Mouse (Mus musculus): ENCODE measurements around the gene Gm8113.
"Not testable (repeated sequence)": the region's sequence is repeated elsewhere in the genome, so short reads cannot be mapped to it uniquely, and the experiment has no call there.

Gene Gm8113

DNA sequence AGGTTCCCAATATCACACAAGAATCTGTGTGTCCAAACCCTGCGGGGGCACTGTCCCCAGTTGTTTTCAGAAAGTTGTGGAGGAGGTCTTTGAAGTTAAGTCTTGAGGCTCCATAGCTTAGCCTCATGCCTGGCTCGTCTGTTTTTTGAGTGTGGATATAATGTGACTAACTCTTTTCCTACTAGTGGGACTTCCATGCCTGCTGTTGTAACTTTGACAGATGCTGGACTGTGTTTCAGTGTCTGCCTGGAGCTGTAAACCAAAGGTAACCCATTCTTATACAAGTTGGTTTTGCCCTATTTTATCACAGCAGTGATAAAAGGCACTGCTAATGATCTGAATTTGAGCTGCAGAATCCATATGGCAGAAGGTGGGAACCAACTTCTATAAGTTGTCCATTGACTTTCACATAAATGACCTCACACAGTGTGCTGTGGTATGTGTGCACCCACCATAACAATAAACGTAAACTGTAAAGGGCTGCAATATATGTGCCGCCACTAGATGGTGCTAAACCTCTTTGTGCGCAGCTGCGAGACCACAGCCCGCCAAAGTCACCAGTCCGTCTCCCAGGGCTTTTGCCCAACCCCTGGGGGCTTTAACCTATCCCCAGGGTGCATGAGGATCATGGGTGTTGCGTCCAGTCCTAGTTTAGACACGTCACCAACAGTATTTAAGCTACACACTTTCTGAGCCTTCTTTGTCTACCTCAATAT, at the start of gene Gm8113:
Gm8113 (plus strand) TSS at position 703 of the 716 bp plus-strand sequence.
- peak; percentile 80 for DNase-seq (ENCODE audit: low read depth, low spot score)

GRCm38 (mm10) chr14:43875417-43875816, 49.8 kb upstream of the Gm8113 start, which contains the start of gene Ear1:
Gene Ear1, minus strand, starts transcription at chr14:43875517.
- not testable (repeated sequence) for DNase-seq (ENCODE audit: low read depth, low spot score)

DNA sequence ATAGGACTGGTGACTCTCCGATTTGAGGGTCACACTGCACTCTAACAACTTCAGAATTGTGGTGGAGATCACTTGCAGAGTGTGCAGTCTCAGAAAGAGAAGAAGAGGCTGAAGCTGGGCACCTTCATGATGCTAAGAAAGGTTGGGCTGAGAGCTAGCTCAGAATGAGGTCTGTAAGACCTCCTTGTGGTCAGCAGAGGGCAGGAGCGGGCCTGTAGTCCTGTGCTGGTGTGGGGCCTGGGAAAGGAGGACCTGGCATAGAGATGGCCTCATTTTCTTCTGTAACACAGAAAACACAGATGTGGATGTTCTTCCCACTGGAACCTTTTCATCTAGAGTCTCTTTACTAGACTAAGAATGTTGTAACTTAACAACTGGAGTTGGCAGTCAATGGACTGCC, 47.4 kb upstream of the Gm8113 start:
- not testable (repeated sequence) for DNase-seq (ENCODE audit: low read depth, low spot score)

DNA sequence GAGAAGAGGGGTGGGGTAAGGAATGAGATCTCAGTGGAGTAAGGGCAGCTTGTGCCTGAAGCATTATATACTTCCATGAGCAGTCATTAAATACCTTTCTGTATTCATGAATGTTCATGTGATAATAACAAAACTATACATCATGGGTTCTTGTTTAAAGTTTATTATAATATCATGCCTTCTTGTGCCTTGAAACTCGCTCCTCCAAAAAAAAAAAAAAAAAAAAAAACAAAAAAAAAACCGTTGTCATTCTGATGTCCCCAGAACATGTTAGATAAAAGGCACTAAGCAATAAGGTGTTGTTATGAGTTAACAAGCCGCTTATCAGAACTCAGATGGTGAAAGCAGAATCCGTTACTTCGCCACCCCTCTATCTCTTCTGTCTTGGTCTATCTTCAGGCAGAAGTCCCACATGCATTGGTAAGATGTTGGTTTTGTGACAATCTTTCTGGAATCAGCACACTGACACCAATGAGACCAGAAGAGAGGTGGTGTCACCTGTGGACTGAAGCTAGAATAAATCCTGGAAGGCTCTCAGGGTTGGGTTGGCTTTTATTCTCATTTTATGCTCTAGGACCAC, 45.1 kb upstream of the Gm8113 start:
- DNase-seq (ENCODE audit: low read depth, low spot score): not testable (repeated sequence)

DNA sequence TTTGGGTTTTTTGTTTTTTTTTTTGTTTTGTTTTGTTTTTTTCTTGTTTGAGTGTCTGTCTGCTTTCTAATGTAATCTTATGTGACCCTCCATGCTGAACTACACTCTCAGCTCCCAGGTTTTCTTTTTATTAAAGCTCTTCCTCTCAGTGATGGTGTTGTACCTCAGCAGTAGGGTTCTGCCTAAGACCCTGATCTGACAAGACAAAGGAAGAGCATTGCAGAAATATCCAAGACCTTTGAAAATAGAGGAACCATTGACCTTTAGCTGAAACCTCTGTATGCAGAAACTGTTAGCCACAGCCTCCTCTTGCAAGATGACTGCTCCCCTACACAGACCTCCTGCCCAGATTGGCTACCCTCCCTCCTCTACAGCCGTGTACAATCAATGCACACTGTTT, 39.0 kb upstream of the Gm8113 start:
- not testable (repeated sequence) for DNase-seq (ENCODE audit: low read depth, low spot score)

DNA sequence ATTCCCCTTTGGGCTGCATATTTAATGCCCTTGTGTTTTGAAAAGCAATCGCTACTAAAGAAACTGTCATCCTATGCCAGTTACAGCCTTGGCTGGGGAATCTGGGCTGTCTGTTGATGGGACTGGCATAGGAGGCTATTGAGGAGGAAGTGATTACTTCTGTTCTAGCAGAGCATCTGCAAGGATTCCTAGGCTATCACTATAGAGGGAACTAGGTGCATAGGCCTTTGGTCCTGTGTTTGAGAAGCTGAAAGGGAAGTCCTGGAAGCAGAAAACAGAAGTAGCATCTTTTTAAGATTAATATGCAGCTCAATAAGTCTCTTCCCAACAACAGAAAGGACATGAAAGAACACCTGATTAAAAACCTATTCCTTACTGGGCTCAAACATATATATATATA, 33.9 kb upstream of the Gm8113 start:
- not testable (repeated sequence) for DNase-seq (ENCODE audit: low read depth, low spot score)

- not testable (repeated sequence) for DNase-seq (ENCODE audit: low read depth, low spot score)
Observed at GRCm38 (mm10) chr14:43895357-43895756, 29.8 kb upstream of the Gm8113 start.

- not testable (repeated sequence) for DNase-seq (ENCODE audit: low read depth, low spot score)
Observed at GRCm38 (mm10) chr14:43898577-43898976, 26.6 kb upstream of the Gm8113 start.

- DNase-seq (ENCODE audit: low read depth, low spot score): not testable (repeated sequence)
Observed at GRCm38 (mm10) chr14:43918214-43918613, 7.0 kb upstream of the Gm8113 start.

GRCm38 (mm10) chr14:43923459-43923858, 1.7 kb upstream of the Gm8113 start, which contains the start of gene Ear10:
Gene Ear10, minus strand, starts transcription at chr14:43923559.
- not testable (repeated sequence) for DNase-seq (ENCODE audit: low read depth, low spot score)

GRCm38 (mm10) chr14:43925404-43925950, 287 bp downstream of the Gm8113 start:
- peak; percentile 44 for DNase-seq (ENCODE audit: low read depth, low spot score)

GRCm38 (mm10) chr14:43932991-43933390, 7.8 kb downstream of the Gm8113 start:
- DNase-seq (ENCODE audit: low read depth, low spot score): peak; percentile 48

DNA sequence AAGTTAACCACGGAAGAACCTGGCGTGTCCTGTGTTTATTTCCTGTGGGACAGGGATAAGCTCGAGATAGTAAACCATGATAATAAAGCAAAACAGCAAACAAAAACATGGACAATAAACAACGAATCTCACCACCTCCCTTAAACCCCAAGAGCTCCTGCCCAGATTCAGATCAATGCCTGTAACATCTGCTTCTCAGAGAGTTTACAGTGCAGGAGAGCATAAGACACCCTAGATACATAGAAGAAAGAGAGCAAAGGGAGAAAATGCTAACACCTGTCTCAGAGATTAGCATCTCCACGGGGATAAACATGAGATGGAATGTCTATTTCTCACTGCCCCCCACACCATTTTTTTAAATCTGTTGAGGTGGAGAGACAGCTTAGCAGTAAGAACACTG, 8.2 kb downstream of the Gm8113 start:
- DNase-seq (ENCODE audit: low read depth, low spot score): not testable (repeated sequence)

DNA sequence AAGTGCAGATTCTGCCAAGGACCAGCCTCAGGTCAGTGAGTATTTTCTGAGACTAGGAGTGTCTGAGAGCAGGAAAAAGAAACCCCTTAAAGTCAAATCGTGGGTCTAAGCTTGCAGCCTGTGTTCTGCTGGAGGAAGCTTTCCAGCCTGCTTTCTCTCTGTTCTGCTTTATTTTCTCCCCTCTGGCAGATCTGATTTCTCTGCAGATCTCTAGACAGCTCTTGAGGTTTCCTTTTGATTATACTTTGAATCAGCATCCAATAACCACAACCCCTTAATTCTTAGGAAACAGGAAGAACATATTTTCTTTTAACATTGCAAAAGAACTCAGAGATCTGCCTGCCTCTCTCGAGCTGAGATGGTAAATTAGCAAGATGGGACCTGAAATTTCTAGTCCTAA, 28.2 kb downstream of the Gm8113 start:
- DNase-seq (ENCODE audit: low read depth, low spot score): not testable (repeated sequence)

DNA sequence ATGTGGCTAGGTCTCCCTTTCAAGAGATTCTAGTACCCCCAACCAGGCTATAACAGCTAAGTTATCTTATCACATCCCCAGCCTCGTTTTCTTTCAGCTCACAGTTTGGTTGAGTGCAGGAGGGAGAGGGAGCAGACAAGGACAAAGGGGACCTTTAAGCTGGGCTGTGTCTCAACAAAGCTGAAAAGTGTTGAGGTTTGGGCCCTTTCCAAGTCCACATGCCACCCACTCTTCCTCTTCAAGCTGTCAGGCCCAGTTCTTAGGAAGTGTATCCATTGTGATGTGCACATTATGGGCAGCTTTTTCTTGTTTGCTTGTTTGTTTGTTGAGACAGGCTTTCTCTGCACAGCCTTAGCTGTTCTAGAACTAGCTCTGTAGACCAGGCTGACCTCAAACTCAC, 29.9 kb downstream of the Gm8113 start:
- DNase-seq (ENCODE audit: low read depth, low spot score): not testable (repeated sequence)

DNA sequence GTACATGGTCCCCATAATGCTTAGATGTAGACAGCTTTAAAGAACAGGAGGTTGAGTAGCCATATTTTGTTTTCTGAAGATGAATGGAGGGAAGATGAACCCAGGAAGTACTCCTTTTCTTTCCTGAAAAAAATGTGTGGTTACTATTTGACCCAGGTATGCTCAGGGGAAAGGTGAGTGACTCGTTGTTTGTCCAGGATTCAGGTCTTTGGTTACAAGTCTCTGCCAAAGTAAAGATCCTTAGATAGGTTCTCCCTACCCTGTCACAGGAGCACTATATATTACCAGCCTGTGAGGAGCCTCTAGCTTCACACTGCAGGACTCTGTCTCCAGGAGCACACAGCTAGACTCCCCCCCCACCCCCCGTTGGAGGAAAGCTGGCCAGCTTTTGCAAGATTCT, 31.6 kb downstream of the Gm8113 start, which contains the start of gene Ang5:
Ang5 (plus strand) TSS at position 301 of the 400 bp plus-strand sequence.
- DNase-seq (ENCODE audit: low read depth, low spot score): not testable (repeated sequence)

All from ES-CJ7 (cell line).